Mouse (Mus musculus) hematopoietic stem cell, adult 5-6 weeks (primary cell): ENCODE measurements at regions not wholly inside any gene's neighbourhood (a gene's known extent, or its start where the extent isn't known, plus 50 kb on each side); places are given as distances from the start of the nearest gene placed in this dataset.
"Not testable (repeated sequence)": the region's sequence is repeated elsewhere in the genome, so short reads cannot be mapped to it uniquely, and the experiment has no call there.

Experiments used
- ATAC-seq, 2 experiments: fragments of 125-278 bp in 1 of 2; replicated peaks in 1 of 2; 2 replicates each; pipeline ENCODE4 v1.8.0; 2016 to 2017; ENCODE audit warnings: inconsistent platforms in 2 of 2, mild to moderate bottlenecking in 2 of 2, moderate number of reproducible peaks in 2 of 2, low read depth in 1 of 2, moderate TSS enrichment in 1 of 2; ENCODE audit not compliant: low FRiP score in 2 of 2, poor library complexity in 2 of 2, severe bottlenecking in 2 of 2, insufficient read depth in 1 of 2, low TSS enrichment in 1 of 2

GRCm38 (mm10) chr15:93189266-93189855, 85.6 kb downstream of the Gxylt1 start:
- no peak for ATAC-seq

DNA sequence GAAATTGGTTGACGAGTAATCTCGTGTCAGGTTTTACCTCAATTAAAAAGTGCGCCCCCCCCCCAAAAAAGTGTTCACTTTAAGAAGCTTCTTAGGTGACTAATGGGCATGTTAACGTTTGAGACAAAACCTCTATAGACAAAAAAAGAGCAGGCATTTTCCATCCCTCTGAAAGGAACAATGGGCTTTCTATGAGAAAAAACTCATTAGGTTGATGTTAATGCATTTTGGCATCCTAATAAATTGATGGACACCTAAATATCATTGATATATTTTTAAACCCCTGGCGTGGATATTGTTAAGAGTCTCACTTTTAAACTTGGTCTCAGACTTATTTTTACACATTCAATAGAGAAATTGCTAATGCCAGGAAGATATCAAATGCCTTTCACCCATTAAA, 98.8 kb downstream of the Gxylt1 start:
- no peak for ATAC-seq

DNA sequence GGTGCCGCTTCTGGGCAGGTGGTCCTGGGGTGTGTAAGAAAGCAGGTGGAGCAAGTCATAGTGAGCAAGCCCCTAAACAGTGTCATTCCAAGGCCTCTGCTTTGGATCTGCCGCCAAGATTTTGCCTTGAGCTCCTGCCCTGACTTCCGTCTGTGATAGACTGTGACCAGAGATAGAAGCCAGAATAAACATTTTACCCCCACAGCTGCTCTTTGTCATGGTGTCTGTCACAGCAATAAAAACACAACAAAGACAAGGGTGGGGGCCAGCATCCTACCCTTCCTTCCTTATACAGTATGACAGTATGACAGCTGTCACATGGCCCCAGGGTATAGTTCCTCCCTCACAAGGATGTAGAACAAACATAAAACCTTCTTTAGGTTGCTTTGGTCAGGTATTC, 106.2 kb downstream of the Gxylt1 start:
- no peak for ATAC-seq

GRCm38 (mm10) chr15:93167451-93167850, 107.5 kb downstream of the Gxylt1 start:
- ATAC-seq = no peak

DNA sequence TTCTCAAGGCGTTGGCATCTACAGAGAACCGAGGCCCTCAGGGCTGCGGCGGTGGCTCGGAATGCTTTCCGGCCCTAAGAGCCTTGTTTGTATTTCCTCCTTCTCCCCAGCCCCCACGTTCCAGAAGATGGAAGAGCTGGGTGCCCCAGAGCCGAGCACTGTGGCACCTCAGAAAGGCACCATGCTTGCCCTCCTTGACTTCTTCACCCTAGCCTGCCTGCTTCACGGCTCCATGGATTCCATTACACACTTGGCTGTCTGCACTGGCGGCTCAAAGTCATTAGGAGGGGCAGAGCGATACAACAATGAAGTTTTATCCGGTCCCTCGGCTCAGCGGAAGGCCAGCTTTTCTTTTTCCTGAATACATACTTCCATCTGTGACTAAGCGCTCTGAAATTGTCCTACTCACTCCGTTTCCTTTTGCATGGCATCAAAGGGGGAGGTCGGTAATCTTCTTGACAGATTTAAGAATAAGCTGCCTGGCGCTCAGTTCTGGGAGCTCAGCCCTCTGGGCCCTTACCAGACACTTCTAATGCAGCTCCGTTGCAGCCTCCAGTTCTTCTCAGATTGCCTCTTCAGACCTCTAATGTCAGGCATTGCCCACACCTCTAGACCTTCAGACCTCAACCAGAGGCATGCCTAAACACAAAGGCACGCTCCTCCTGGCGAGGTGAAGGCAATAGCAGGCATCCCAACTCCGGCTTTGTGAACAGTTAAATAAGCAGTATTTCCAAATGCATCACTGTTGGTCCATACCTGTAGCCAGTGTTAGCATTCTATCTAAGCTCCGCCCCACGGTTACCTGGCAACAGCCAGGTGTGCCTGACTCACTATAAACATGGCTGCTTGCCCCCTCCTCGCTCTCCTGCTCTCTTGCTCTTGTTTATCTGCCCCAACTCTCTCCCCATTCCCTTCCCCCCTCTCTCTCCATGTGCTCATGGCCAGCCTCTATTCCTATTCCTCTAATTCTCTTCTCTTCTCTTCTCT, 112.8 kb downstream of the Gxylt1 start:
- ATAC-seq = no peak

- no peak for ATAC-seq
These were observed 113.7 kb downstream of the Gxylt1 start for GRCm38 (mm10) chr15:93161329-93161728.

DNA sequence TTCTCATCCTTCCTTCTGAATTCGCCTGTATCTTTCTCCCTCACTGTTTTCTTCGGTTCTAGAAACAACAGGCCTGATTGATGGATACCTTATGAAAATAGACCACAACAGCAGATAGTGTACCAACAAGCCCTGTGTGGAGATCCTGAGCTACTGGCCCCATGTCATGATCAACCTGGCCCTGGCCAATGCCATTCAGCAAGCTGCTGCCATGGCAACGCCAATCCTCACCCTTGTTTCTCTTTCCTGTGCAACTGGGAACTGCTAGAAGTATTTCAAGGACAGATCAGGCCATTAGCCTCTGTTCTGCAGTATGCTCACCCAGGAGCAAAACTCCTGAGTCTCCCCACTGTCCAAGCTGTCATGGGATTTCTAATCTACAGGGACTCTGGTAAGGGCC, 119.2 kb downstream of the Gxylt1 start:
- ATAC-seq = no peak

- ATAC-seq = no peak
These were observed 121.0 kb downstream of the Gxylt1 start for GRCm38 (mm10) chr15:93154022-93154421.

DNA sequence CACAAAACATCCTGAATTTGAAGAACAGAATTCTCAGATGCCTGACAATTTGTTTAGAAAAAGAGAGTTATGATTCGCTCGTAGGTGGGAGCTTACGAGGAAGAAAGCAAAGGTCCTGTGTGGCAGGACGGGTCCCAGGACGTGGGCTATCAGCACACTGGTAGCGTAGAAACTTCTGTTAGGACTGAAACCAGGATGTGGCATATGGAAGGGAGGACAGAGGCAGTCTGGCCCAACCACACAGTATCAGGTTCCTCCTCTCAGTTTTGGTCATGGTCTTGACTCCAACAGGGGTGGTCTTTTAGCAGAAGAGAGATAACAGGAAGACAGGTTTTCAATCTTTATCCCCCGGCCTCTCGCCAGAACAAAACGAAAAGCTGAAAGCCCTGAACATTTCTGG, 130.1 kb downstream of the Gxylt1 start:
- ATAC-seq = no peak

GRCm38 (mm10) chr15:93144264-93144663, 130.7 kb downstream of the Gxylt1 start:
- ATAC-seq = no peak

DNA sequence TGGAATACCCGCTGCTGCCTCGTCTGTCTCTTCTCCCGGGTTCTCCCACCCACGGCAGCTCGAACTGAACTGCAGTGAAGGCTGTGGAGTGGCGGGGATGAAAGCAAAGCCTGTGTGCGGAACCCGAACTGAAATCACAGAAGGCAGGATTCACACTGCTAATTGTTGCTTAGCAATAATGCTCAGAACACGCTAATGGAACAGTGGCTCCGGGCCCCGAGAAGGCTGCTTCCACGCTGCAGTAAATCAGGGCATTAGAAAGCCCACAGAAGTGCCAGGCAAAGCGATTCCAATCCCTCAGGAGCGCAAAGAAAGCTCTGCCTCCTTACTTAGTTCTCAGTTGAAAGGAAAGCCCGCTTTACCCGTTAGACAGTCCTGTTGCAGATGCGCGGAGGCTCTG, 141.6 kb downstream of the Gxylt1 start:
- no peak for ATAC-seq

- ATAC-seq = no peak
These were observed 143.9 kb downstream of the Gxylt1 start for GRCm38 (mm10) chr15:93131056-93131455.

GRCm38 (mm10) chr15:93125261-93125660, 149.7 kb downstream of the Gxylt1 start:
- no peak for ATAC-seq

DNA sequence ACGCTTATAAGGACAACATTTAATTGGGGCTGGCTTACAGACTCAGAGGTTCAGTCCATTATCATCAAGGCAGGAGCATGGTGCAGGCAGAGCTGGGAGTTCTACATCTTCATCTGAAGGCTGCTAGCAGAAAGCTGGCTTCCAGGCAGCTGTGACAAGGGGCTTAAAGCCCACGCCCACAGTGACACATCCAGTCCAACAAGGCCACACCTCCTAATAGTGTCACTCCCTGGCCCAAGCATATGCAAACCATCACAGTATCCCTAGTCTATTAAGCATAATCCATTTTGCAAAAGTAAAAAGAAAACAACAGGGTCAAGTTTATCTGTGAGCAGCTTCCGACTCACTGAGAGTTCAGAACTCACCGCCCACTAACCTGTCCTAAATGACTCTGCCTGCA, 153.8 kb downstream of the Gxylt1 start:
- ATAC-seq = no peak

DNA sequence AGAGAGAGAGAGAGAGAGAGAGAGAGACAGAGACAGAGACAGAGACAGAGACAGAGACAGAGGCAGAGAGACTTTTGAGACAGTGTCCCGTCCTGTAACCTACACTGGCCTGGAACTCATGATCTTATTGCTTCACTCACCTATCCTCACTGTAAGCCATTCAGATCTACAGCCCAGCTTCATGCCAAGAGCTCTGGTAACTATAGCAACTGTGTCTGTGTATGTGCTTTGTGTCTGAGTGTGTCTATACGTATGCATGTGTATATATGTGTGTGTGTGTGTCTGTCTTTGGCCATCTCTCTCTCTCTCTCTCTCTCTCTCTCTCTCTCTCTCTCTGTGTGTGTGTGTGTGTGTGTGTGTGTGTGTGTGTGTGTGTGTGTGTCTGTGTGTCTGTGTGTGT, 157.2 kb downstream of the Gxylt1 start:
- ATAC-seq = not testable (repeated sequence)

- peak; percentile 63 to 68 for ATAC-seq
These were observed 159.3 kb downstream of the Gxylt1 start for GRCm38 (mm10) chr15:93115674-93116102.

DNA sequence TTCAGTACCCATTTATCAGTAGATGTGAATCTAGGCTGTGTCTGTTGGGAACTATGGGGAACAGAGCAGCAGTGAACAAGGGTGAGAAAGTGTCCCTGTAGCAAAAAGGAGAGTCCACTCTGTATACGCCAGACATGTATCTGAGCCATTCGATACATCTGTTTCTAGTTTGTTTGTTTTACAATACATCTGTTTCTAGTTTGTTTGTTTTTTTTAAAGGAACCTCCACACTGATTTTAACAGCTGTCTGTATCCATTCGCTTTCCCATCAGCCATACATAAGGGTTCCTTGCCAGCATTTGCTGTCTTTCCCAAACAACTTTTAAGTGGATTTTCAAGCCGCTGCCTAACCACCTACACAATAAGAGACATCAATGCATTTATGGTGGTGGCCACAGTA, 170.0 kb downstream of the Gxylt1 start:
- ATAC-seq = no peak

DNA sequence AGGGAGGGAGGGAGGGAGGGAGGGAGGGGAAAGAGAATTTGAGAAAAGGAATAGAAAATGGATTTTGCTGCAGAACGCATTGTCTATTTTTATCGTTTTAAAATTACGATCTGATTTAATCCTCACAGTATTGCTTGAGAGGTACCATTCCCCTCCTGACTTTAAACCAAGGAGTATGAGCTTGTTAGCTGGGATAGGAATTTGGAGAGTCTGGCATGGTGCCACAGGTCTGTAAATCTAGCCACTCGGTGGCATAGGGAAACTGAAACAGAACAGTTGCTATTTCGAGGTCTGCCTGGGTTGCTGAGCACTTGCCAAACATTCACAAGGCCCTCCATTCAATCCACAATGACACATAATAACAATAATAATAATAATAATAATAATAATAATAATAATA, 171.6 kb downstream of the Gxylt1 start:
- ATAC-seq = no peak

GRCm38 (mm10) chr15:93101881-93102280, 173.1 kb downstream of the Gxylt1 start:
- ATAC-seq = no peak
